Mouse (Mus musculus) limb, embryonic 12.5 days (tissue): ENCODE measurements at regions not wholly inside any gene's neighbourhood (a gene's known extent, or its start where the extent isn't known, plus 50 kb on each side); places are given as distances from the start of the nearest gene placed in this dataset.
A peak's percentile ranks its signal among the peaks of the same experiment; 100 is the strongest.

Experiments used
- ATAC-seq: fragments of 200-750 bp; cut with Nextera tagmentation; 2 replicates; pipeline ENCODE4 v1.8.0; 2017; ENCODE audit warnings: low read depth, moderate TSS enrichment; ENCODE audit not compliant: insufficient number of reproducible peaks, insufficient read depth, low FRiP score, low TSS enrichment
- H3K27ac ChIP-seq: fragments of 300-500 bp; sonication (generic); 2 replicates; pipeline ENCODE4 v1.5.1; 2016; ENCODE audit warnings: mild to moderate bottlenecking, moderate library complexity
- H3K27me3 ChIP-seq: fragments of 300-500 bp; sonication (generic); 2 replicates; pipeline ENCODE4 v1.6.1; 2016; ENCODE audit warnings: mild to moderate bottlenecking, moderate library complexity
- H3K36me3 ChIP-seq: fragments of 300-500 bp; sonication (generic); 2 replicates; pipeline ENCODE4 v1.6.1; 2016; ENCODE audit warnings: mild to moderate bottlenecking, moderate library complexity
- H3K4me1 ChIP-seq: fragments of 300-500 bp; sonication (generic); replicated peaks from 2 replicates; pipeline ENCODE4 v1.6.1; 2016
- H3K4me2 ChIP-seq: fragments of 300-500 bp; sonication (generic); 2 replicates; pipeline ENCODE4 v1.6.1; 2016; ENCODE audit warnings: mild to moderate bottlenecking, moderate library complexity
- H3K4me3 ChIP-seq: fragments of 300-500 bp; sonication (generic); replicated peaks from 2 replicates; pipeline ENCODE4 v1.5.1; 2016; ENCODE audit warnings: mild to moderate bottlenecking
- H3K9ac ChIP-seq: fragments of 300-500 bp; sonication (generic); replicated peaks from 2 replicates; pipeline ENCODE4 v1.6.1; 2016; ENCODE audit warnings: mild to moderate bottlenecking, moderate library complexity
- H3K9me3 ChIP-seq: fragments of 300-500 bp; sonication (generic); 2 replicates; pipeline ENCODE4 v1.6.1; 2016; ENCODE audit warnings: mild to moderate bottlenecking, moderate library complexity
- WGBS: fragments of 180-500 bp; shearing (Covaris S2); methylation state at CpG from one replicate; pipeline ENCODE4 v1.1.7; 2016; 5-methylcytosine and 5-hydroxymethylcytosine counted together

DNA sequence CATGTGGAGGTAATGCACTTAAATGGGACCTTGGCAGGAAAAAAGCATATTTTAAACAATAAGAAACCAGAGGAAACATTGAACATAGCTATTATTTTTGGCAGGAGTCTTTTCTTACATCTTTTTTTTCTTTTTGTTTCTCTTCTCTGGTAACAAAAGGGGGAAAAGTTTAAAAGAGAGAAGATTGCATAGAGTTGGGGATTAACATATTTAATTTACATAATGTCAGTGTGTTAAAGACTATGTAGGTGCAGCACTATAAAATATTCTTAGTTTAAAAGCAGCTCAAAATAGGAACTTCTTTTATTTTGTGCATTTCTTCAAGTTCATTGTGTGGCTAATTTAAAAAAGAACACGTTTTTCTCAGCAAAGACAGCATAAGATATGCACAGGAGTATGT is 1087.5 kb downstream of the Cdh11 start:
- Histone ChIP-seq H3K4me2 (no peak overlapping the region), H3K9me3 (no peaks in the 10 kb centered on the region), H3K4me3 (no peak overlapping the region), H3K36me3 (no peaks in the 10 kb centered on the region), H3K4me1 (no peaks in the 10 kb centered on the region), H3K27me3 (no peaks in the 10 kb centered on the region), H3K9ac (no peak overlapping the region), H3K27ac (no peak overlapping the region)
- 55% methylated on average over 1 of the region's 1 CpGs for WGBS
- no peak for ATAC-seq

DNA sequence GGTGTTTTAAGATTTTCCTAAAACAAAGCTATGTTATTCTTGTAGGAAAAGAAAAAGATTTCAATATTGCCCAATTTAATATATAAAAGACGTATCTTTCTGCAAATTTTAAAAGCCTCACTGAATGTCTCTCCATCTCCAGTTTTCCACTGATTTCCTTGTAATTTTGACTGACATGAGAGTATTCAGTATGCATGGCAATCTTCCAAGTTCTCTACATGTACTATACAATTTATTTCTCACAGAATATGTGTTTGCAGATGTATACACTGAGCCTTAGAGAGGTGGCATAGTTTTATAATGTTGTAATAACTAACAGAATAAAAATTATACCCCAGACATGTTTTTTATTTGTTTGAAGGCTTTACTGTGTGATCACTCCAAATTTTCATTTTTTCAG is 1094.5 kb downstream of the Cdh11 start:
- ATAC-seq, result no peak
- H3K27me3 ChIP-seq, result no peaks in the 10 kb centered on the region
- no peak overlapping the region for H3K27ac ChIP-seq
- H3K4me2 ChIP-seq, result no peak overlapping the region
- H3K4me1 ChIP-seq, result no peaks in the 10 kb centered on the region
- H3K36me3 ChIP-seq, result no peaks in the 10 kb centered on the region
- H3K9ac ChIP-seq, result no peak overlapping the region
- no peak overlapping the region for H3K4me3 ChIP-seq
- WGBS, result 92% methylated on average over 1 of the region's 1 CpGs
- no peaks in the 10 kb centered on the region for H3K9me3 ChIP-seq

DNA sequence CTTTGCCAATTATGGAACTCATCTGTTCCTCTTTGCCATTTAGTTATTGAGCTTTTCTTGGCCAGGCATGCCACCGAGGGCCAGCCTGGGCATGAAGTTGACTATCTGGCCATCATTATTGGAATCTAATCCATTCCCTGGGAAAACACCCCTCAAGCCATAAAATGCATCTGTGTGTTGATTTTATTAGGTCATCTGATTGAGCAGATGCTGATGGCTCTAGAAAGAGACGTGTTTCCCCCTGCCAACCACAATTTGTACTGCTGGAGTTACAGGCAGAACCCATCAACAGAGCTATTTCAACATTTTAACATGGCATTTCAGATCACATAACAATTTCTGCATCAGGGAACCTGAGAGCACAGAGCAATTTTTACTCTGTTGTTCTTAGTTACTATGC is 1116.5 kb downstream of the Cdh11 start:
- Histone ChIP-seq H3K4me1 (no peaks in the 10 kb centered on the region), H3K4me3 (no peak overlapping the region), H3K9ac (no peak overlapping the region), H3K9me3 (no peaks in the 10 kb centered on the region), H3K27me3 (no peaks in the 10 kb centered on the region), H3K4me2 (no peak overlapping the region), H3K27ac (no peak overlapping the region), H3K36me3 (no peaks in the 10 kb centered on the region)
- 38% methylated on average over 2 of the region's 2 CpGs for WGBS
- ATAC-seq, result no peak

DNA sequence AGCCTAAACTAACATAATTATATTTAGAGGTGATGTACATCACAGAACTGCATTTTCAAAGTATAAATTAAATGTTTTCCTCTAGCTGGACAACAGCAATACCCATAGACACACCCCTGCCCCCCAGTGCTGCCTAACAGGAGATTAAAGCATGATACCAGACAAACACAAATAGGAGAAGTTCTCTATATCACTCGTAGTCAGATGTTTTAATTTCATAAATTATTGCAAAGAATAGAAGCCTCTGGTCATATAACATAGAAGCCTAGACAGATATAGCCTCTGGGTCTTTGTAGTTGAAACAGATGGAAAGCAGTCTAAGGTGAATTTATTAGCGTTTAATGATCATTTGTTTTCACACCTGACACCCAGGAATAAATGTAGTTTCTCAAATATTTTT is 1122.6 kb downstream of the Cdh11 start:
- H3K27me3 ChIP-seq, result no peaks in the 10 kb centered on the region
- 76% methylated on average over 2 of the region's 2 CpGs for WGBS

DNA sequence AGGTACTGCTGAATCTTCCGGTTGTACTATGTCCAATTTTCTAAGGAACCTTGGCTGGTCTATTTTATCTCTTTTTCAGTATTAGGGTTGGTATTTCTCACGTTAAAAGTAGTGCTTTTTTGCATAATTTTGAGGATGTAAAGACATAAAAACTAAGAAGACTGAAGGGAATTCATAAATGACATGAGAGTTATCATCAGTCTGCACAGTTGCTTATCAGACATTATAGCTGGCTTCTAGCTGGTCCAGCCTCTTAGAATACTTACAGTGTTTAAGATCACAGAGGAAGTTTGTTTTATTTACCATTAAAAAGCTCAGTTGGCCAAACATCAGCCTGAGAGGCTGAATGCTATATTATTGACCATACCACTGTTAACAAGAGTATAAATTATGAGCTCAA is 1130.2 kb downstream of the Cdh11 start:
- 63% methylated on average over 2 of the region's 2 CpGs for WGBS
- Histone ChIP-seq H3K4me1 (no peaks in the 10 kb centered on the region), H3K9ac (no peak overlapping the region), H3K4me2 (no peak overlapping the region), H3K27ac (no peak overlapping the region), H3K36me3 (no peaks in the 10 kb centered on the region), H3K9me3 (no peaks in the 10 kb centered on the region), H3K4me3 (no peak overlapping the region), H3K27me3 (no peaks in the 10 kb centered on the region)
- no peak for ATAC-seq

More for the DNA sequence above, 1122.6 kb downstream of the Cdh11 start:
- Histone ChIP-seq H3K4me1 (no peaks in the 10 kb centered on the region), H3K4me2 (no peak overlapping the region), H3K9ac (no peak overlapping the region), H3K9me3 (no peaks in the 10 kb centered on the region), H3K27ac (no peak overlapping the region), H3K4me3 (no peak overlapping the region), H3K36me3 (no peaks in the 10 kb centered on the region)
- no peak for ATAC-seq

DNA sequence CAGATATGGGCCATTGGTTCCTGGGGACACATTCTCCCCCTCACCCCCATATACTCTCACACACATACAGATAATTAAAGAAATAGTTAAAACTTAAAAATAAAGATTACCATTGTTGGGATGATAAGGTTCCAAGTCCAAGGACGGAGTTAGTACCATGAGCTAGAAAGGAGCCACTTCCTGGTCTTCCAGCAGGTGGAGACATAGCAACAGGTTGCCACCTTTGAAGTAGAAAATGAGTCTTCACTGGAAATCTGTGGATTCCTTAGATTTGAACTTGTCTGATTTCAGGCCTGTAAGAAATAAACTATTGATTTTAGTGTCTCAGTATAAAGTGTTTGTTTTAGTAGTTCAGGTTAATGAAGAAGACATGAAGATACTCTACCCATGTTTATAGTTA is 1156.6 kb downstream of the Cdh11 start:
- WGBS, result 27% methylated on average over 1 of the region's 1 CpGs

DNA sequence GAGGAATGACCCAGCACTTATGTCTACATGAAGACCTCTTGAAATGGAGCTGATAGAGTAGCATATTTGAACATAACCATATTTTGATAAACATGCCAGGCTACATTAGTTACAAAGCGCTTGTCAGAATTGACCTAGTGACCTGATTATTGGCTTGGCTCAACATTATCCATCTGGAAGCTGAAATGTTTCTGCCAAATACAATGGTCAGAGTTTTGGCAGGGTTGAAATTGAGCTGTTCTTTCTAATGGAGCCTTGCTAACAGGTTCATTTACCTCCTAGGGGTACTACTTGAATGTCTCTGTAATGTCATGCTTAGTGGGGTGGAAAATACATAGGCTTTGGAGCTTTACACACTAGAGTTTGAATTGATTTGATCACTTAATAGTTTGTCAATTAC is 1163.5 kb downstream of the Cdh11 start:
- ATAC-seq, result no peak
- no peak overlapping the region for H3K9ac ChIP-seq
- H3K27ac ChIP-seq, result no peak overlapping the region
- no peak overlapping the region for H3K4me3 ChIP-seq
- 0 out of 2 replicates have a peak, but pooled peaks cover 5% of the 10 kb centered on the region for H3K9me3 ChIP-seq
- 95% methylated on average over 1 of the region's 1 CpGs for WGBS
- H3K36me3 ChIP-seq, result no peaks in the 10 kb centered on the region
- H3K4me1 ChIP-seq, result no peaks in the 10 kb centered on the region
- no peak overlapping the region for H3K4me2 ChIP-seq
- no peaks in the 10 kb centered on the region for H3K27me3 ChIP-seq

More for the DNA sequence above, 1156.6 kb downstream of the Cdh11 start:
- no peak overlapping the region for H3K9ac ChIP-seq
- H3K27me3 ChIP-seq, result no peaks in the 10 kb centered on the region
- H3K4me2 ChIP-seq, result no peak overlapping the region
- 0 out of 2 replicates have a peak, but pooled peaks cover 5% of the 10 kb centered on the region for H3K9me3 ChIP-seq
- H3K4me1 ChIP-seq, result no peaks in the 10 kb centered on the region
- H3K4me3 ChIP-seq, result no peak overlapping the region
- H3K36me3 ChIP-seq, result no peaks in the 10 kb centered on the region
- no peak for ATAC-seq
- H3K27ac ChIP-seq, result no peak overlapping the region

DNA sequence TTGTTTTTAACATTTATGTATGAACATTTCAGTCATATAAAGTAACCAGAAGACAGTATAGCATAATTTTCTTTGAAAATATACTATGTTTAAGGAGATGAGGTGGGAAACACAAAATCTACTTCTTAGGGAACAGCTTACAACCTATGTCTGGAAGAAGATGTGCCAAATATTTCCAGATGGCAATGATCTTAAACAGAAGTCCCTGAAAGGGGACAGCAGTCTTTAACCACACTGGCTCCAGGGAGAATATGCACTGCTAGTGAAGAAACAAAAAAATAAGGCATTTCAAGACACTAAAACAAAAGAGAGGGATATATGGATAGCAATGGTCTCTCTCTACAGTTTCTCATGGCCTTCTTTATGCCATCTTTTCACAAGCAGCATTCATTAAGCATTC is 1194.3 kb downstream of the Cdh11 start:
- Histone ChIP-seq H3K27ac (no peak overlapping the region), H3K4me2 (no peak overlapping the region), H3K9me3 (no peaks in the 10 kb centered on the region), H3K4me1 (no peaks in the 10 kb centered on the region), H3K4me3 (no peak overlapping the region), H3K27me3 (no peaks in the 10 kb centered on the region), H3K9ac (no peak overlapping the region), H3K36me3 (no peaks in the 10 kb centered on the region)
- ATAC-seq, result no peak

DNA sequence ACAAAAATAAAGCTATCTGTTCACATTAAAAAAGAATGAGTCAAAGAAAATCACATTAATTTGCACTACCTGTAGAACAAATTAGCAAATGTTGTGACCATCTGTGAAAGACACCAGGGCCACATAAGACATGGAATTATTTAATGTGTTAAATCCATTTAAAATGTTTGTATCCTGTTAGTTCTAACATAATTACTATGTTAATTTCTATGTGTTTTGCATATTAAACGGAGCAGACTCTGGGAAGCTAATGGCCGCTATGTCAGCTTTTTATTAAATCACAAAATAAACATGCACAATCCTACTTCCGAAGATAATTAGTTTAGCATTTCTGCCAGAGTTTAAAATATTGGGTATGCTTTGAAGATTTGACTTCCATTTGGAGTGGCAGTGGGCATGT is 1194.8 kb downstream of the Cdh11 start:
- H3K9me3 ChIP-seq, result no peaks in the 10 kb centered on the region
- ATAC-seq, result no peak
- H3K36me3 ChIP-seq, result no peaks in the 10 kb centered on the region
- 83% methylated on average over 3 of the region's 3 CpGs for whole genome bisulfite sequencing
- no peak overlapping the region for H3K27ac ChIP-seq
- no peak overlapping the region for H3K4me3 ChIP-seq
- no peak overlapping the region for H3K9ac ChIP-seq
- H3K27me3 ChIP-seq, result no peaks in the 10 kb centered on the region
- no peaks in the 10 kb centered on the region for H3K4me1 ChIP-seq
- no peak overlapping the region for H3K4me2 ChIP-seq

DNA sequence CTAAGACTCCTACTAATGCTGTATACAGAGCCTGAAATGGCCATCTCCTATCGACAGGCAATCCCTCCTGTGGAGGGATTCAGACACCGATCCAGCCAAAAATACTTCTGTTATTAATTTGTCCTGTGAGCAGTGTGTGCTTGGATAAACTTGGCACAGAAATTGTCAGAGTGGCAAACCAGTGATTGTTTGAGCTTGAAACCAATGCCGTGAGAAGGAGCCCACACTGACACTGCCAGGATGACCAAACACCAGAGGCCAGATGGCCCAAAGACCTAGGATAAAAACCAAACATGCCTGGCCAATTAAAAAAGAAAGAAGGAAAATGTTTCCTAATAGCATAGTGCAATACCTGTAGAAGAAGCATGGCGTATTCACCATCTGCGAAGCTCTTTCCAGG is 1221.0 kb downstream of the Cdh11 start:
- Histone ChIP-seq H3K36me3 (no peaks in the 10 kb centered on the region), H3K9ac (no peak overlapping the region), H3K4me3 (no peak overlapping the region), H3K27ac (no peak overlapping the region), H3K9me3 (no peaks in the 10 kb centered on the region), H3K4me1 (peaks cover 6% of the 10 kb centered on the region), H3K4me2 (no peak overlapping the region), H3K27me3 (peaks cover 3% of the 10 kb centered on the region; the same call in 1 of the 2 replicates)
- WGBS, result 61% methylated on average over 5 of the region's 5 CpGs
- no peak for ATAC-seq

DNA sequence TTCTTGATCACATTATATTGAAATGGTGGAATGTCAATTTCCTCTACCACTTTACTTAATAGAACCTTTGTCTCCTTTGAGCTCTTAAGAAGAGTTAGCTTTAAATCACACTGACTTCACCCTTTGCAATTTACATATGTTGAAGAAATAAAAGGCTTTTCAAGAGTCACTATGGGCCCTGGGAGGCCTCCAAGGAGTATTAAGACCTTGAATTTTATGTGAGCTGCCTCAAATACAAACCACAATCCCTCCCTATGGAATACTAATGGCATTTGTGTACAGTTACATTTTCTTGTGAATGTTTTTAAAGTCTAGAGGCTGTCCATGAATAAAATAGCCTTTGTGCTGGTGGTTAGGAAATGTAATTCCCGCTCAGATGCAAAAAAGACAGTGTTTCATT is 1262.7 kb downstream of the Cdh11 start:
- Histone ChIP-seq H3K27me3 (no peaks in the 10 kb centered on the region), H3K4me2 (no peak overlapping the region), H3K36me3 (no peaks in the 10 kb centered on the region), H3K9ac (no peak overlapping the region), H3K9me3 (no peaks in the 10 kb centered on the region), H3K27ac (no peak overlapping the region), H3K4me3 (no peak overlapping the region), H3K4me1 (no peaks in the 10 kb centered on the region)
- ATAC-seq, result peak; percentile 63; the same call in 1 of the 2 replicates
- WGBS, result 55% methylated on average over 1 of the region's 1 CpGs

DNA sequence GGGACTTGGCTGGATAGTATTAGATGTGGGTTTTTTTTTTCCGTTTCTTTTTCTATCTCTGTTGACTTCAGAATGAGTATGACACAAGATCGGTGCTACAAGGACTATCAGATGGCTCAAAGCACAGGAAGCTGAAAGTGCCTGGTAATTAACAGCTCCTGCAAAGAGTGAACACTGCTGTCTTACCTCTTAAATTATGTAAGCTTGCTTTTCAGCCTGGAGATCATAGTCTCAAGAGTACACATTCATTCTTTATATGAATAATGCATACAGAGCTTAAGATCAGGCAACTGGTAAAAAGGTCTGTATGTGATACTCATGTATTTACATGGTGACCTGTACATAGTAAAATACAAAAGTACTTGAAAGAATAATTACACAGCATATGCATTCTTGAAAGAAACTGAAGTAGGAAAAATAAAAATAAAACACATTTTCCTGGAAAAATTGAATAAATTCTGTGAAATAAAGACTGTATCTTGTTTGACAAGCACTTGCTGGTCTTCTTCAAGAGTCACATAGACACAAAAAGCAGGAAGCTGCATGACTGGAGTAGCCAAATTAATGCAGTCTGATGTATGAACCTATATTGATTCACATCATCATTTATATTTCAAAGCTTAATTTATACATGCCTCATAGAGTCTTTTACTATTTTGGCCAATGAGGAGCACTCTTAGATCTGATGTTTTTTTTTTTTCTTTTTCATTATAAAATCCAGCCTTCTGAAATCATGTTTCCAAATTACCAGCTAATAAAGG is 1306.7 kb downstream of the Cdh11 start:
- no peaks in the 10 kb centered on the region for H3K9me3 ChIP-seq
- H3K4me3 ChIP-seq, result no peak overlapping the region
- 78% methylated on average over 2 of the region's 2 CpGs for WGBS
- H3K9ac ChIP-seq, result no peak overlapping the region
- no peak for ATAC-seq
- H3K27me3 ChIP-seq, result no peaks in the 10 kb centered on the region
- no peak overlapping the region for H3K27ac ChIP-seq
- H3K36me3 ChIP-seq, result no peaks in the 10 kb centered on the region
- H3K4me2 ChIP-seq, result no peak overlapping the region
- H3K4me1 ChIP-seq, result no peaks in the 10 kb centered on the region
